Mouse (Mus musculus): ENCODE data around the gene Neurog1. TPM values are rescaled to one million over a fixed set of nuclear protein-coding genes. Genes with fewer than 3 reads are reported as not detected.

Neurog1 gene
- not detected for polyA plus RNA-seq (2017; shearing (Covaris generic))

DNA sequence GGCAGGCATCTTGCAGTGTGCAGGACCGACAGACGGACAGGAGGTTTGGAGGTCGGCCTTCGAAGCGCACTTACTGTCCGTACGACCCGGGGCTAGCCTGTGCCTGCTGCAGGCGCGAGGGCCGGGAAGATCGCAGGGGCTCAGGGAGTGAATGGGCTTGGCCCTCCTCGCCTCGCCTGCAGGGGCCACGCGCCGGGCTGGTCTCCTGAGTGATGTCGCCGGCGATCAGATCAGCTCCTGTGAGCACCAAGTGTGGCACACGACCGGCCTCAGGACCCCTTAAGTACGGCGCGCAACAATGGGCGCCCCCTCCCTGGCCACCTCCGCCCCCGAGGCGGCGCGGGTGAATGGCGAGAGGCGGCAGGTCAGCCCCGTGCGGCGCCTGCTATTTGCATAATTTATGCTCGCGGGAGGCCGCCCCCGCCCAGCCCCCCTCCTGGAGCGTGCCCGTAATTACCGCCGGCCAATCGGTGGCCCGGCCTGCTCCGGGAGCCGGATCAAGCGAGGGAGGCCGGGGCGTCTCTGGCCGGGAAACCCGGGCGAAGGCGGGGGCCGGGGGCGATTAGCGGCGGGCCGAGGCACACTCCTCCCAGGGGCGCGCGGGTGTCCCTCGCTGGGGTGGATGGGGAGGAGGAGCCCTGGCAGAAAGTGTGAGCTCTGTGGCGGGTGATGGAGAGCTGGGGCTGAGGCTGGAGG lies at the start of gene Neurog1:
Gene Neurog1, minus strand, starts transcription at position 240 of the 696 bp plus-strand sequence.
- ATAC-seq = no peak

DNA sequence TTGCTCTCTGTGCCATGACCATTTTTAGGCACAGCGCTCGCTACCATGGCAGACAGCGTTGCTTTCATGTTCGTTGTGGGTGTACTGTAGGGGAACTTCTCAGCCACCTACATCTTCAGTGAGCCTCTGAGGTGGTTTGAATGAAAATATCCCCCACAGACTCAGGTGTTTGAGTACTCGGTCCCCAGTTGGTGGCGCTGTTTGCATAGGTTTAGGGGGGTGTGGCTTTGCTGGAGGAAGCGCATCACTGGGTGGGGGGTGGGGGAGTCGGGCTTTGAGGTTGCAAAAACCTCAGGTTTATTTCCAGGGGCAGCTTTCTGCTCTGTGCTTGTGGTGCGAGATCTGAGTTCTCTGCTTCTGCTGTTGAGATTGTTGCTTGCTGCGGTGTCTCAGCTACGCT lies 47.4 kb upstream of the Neurog1 start:
- no peak for ATAC-seq

DNA sequence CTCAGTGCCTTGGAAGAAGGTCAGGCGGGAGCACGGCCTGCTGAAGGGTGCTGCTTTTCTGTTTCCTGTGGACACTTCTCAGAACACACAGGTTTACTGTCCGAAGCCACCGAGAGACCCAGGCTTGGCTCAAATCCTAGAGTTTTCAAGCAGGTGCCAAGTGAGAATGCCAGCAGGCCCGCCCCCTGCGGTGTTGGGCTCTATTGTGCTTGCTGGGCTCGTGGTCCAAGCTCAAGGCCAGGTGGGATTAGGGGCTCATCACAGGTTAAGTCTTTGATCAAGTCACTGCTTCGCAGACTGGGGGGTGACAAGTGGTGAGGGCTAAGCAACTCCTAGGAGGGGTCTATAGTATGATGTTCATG lies 44.7 kb upstream of the Neurog1 start:
- no peak for ATAC-seq

DNA sequence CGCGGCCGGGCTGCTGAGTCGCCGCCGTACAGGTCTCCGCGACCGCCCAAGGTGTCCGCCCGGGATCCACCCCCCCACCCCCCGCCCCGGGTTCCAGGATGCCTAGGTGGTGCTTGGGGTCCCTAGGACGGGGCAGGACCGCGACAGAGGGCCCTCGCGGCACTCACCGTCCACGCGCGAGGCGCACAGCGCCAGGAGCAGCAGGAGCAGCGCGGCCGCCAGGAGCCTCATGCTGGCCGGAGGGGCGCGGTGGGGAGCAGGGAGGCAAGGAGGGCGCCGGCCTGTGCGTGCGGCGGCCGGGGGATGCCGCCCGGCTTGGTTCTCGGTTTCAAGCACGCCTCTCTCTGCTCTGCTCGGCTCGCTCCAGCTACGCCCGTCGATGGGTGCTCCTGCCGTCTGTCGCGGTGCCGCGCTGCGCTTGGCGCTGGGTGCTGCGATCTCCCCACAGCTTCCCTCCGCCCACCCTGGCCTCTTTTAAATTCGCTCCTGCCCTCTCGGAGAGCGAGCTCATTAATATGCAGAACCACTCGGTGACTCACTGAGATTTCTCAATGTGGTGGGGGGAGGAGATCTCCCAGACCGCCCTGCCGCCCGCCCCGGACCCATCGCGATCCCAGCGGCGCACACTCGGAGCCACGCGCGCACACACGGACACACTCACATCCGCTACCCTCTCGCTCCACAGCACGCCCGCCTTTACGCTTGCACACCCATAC lies 44.1 kb upstream of the Neurog1 start, which contains the start of gene Cxcl14:
Gene Cxcl14, minus strand, starts transcription at position 609 of the 716 bp plus-strand sequence.
- no peak for ATAC-seq

DNA sequence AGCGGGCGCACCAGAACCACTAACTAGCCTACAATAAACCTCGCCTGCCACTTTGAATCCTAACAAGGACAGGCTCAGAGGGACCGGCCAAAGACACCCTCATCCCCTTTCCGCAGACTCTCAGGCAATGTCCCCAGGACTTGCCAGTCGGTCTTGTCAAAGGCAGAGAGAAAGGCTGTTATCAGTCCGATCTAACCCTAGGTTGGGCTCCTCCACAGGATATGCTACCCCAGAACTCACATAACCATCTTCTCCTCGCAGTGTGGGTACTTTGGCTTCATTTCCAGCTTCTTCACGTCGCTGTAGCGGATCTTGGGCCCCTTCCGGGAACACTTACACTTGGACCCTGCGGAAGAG lies 43.6 kb upstream of the Neurog1 start:
- ATAC-seq = no peak

GRCm38 (mm10) chr13:56294908-56295307 lies 42.9 kb upstream of the Neurog1 start:
- ATAC-seq = no peak

- no peak for ATAC-seq
Observed at GRCm38 (mm10) chr13:56289998-56290397, 38.0 kb upstream of the Neurog1 start.

DNA sequence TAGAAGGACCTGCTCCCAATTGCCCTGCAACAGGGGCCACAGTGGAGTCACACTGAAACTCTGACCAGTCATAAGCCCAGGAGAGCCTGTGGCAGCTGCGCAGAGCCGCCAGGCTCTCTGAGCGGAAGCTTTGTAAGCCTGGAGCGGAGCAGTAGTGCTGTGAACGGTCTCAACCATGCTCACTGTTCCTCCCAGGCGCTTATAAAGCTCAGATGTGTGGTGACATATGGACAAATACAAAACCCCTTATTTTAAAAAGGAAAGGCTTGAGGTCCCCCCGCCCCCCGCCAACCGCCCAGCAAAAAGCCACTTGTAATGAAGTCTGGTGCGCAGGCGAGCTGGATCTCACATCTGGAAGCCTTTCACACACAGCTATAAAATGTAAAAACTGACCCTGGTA lies 37.3 kb upstream of the Neurog1 start:
- no peak for ATAC-seq

DNA sequence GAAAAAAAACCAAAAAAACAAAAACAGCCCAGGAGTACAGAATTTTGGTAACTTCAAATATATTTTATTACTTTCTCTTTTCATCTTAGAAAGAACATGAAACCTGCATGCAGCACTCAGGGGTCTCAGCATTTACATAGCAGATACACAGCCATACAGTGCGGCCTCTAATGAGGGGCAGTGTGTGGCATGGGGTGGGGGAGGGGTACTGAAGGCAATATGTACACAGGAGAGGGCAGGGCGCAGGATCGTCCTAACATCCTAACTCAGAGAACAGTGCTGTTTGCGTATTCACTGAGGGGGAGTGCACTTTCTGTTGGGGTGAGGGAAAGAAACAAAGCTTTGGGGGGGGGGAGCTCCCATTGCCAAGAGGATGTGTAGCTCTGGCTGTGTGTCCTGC lies 36.6 kb upstream of the Neurog1 start:
- no peak for ATAC-seq

- ATAC-seq = no peak
Observed at GRCm38 (mm10) chr13:56287091-56287490, 35.1 kb upstream of the Neurog1 start.

DNA sequence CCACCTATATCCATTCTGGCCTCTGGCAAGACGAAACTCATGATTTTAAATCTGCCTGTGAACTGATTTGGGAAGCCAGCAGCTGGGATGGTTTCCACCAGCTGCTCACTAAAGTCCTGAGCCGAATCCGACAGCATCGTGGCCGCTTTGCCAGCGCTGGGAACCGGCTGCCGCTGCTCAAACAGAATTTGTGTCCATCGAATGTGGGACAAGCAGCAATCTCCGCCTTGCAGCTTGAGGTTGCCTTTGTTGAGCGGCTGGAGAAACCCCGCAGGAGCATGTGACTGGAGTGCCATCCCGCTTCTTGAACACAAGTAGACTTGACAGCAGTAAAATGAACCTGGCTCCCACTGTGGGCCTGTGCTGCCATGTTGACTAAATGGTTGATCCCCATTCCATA lies 31.4 kb upstream of the Neurog1 start:
- no peak for ATAC-seq

DNA sequence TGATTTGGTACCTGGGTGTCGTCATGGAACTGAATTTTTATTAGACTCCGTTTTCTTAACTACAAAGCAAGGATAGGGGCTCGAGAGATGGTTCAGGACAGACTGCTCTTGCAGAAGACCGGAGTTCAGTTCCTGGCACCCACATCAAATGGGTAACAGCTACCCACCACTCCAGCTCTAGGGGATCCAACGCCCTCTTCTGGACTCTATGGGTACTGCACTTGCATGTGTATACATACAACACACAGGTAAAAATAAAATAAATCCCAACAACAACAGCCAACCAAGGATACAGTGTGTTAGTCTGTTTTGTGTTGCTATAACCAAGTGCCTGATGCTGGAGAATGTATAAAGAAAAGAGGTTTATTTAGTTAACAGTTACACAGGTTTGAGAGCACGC lies 28.4 kb upstream of the Neurog1 start:
- ATAC-seq = no peak

GRCm38 (mm10) chr13:56279439-56279838 lies 27.5 kb upstream of the Neurog1 start:
- ATAC-seq = no peak

DNA sequence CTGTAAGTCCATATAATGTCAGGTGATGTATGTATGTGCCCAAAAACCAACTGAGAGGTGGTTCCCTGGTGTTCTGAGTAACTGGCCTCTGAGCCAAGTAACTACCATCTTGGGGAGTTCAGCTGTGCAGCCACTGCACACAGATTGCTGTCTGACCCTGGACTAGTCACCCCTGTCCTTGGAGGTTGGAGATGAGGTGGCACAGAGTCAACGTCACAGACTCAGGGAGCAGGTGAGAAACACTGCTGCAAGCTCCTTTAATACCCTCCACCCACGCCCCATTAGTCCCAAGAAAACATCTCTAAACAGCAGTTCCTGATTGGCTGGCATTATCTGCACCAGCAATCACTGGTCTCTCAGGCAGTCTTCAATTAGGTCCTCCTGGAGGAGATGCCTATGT lies 23.2 kb upstream of the Neurog1 start:
- ATAC-seq = no peak

GRCm38 (mm10) chr13:56270124-56270523 lies 18.2 kb upstream of the Neurog1 start:
- ATAC-seq = no peak

DNA sequence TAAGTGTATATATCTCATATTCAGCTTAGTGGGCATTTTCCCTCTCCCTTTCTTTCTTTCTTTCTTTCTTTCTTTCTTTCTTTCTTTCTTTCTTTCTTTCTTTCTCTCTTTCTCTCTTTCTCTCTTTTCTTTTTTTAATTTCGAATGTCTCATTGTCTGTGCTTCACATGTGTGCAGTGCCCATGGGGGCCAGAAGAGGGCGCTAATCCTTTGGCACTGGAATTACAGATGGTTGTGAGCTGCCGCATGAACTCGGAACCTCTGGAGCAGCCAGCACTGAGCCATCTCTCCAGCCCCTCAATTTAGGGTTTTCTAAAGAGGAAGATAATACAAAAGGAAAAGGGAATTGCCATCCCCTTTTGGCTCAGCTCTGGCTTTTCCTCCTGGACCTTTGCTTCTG lies 15.4 kb upstream of the Neurog1 start:
- ATAC-seq = no peak

- no peak for ATAC-seq
Observed at GRCm38 (mm10) chr13:56266435-56266834, 14.5 kb upstream of the Neurog1 start.

GRCm38 (mm10) chr13:56265661-56266060 lies 13.7 kb upstream of the Neurog1 start:
- no peak for ATAC-seq

- ATAC-seq = no peak
Observed at GRCm38 (mm10) chr13:56262269-56262668, 10.3 kb upstream of the Neurog1 start.

GRCm38 (mm10) chr13:56260344-56260780 lies 8.4 kb upstream of the Neurog1 start:
- ATAC-seq = no peak

DNA sequence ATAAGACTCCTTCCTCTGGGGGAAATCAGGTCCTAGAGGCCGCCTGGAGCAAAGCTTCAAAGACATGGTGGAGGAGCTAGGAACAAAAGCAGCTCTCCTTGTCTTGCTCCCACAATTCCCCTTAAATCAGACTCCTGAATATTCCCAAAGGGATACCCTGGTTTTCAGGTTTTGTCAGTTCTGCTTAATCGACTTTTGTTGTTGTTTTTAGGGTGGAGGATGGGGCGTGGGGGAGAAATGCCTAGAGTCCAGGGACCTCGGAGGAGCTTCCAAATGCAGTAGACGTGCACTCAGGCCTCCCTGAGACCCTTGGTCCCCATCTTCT lies 7.9 kb upstream of the Neurog1 start:
- ATAC-seq = no peak

DNA sequence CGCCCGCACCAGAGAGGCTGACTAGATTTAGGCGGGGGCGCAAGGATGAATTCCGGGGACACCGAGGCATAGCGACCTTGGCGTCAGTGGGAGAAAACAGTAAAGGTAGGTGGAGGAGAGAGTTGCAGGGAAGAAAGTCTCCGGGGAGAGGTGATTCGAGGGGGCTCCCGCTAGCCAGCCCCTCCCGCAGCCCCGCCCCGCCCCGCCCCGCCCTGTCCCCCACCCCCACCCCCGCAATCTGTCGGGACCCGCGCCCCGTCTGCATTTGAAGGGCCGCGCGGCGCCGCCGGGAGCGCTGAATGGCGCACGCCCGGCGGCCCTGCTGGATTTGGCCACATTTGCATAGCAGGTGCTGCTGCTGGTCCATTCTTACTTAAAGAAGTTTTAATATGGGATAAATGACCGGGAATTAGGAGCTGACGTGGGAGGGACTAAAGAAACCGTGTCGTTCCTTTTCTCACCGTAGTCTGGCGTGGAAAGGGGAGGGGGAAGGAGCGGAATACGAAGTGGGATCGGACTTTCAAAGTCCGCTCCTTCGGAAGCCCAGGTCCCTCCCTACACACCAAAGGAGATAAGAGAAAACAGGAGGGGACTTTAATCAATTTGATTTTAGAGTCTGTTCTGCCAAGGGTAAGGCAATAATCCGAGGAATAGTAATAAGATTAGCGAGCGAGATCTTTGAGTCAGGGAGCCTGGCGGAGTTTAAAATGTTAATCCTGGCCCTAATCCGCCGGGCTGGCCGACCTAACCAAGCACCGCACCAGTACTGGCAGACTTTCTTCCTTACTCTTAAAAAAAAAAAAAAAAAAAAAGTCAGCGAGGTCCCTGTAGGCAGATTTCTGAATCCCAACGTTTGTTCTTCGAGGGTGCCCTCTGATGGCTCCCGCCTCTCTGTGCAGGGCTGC lies 7.3 kb upstream of the Neurog1 start:
- no peak for ATAC-seq

- ATAC-seq = no peak
Observed at GRCm38 (mm10) chr13:56258196-56259020, 6.4 kb upstream of the Neurog1 start.
